Mouse (Mus musculus) kidney, embryonic 14.5 days (tissue): ENCODE results near the gene Bcl2l11. TPM values are rescaled to one million over a fixed set of nuclear protein-coding genes. Genes with fewer than 3 reads are reported as not detected.
"Not testable (repeated sequence)": the region's sequence is repeated elsewhere in the genome, so short reads cannot be mapped to it uniquely, and the experiment has no call there.

ENCODE experiments used
- ATAC-seq: fragments of 200-750 bp; cut with Nextera tagmentation; 2 replicates; pipeline ENCODE4 v1.8.0; 2017; ENCODE audit warnings: moderate number of reproducible peaks, mild to moderate bottlenecking, moderate TSS enrichment, moderate library complexity; ENCODE audit not compliant: low FRiP score, low TSS enrichment
- H3K27ac ChIP-seq: fragments of 300-500 bp; sonication (generic); 2 replicates; pipeline ENCODE4 v1.5.1; 2014; ENCODE audit warnings: low read depth, mild to moderate bottlenecking, low read length, moderate library complexity, mixed read lengths
- H3K27me3 ChIP-seq: fragments of 300-500 bp; sonication (generic); 2 replicates; pipeline ENCODE4 v1.6.1; 2014; ENCODE audit warnings: mild to moderate bottlenecking, low read length; ENCODE audit not compliant: control insufficient read depth, insufficient read depth
- H3K36me3 ChIP-seq: fragments of 300-500 bp; sonication (generic); 2 replicates; pipeline ENCODE4 v1.6.1; 2014; ENCODE audit warnings: low read length, mixed read lengths; ENCODE audit not compliant: control insufficient read depth, insufficient read depth
- H3K4me1 ChIP-seq: fragments of 300-500 bp; sonication (generic); 2 replicates; pipeline ENCODE4 v1.6.1; 2014; ENCODE audit warnings: low read length, mixed read lengths; ENCODE audit not compliant: control insufficient read depth, insufficient read depth
- H3K4me2 ChIP-seq: fragments of 300-500 bp; sonication (generic); replicated peaks from 2 replicates; pipeline ENCODE4 v1.6.1; 2014; ENCODE audit warnings: low read depth, mild to moderate bottlenecking, low read length
- H3K4me3 ChIP-seq: fragments of 300-500 bp; sonication (generic); 2 replicates; pipeline ENCODE4 v1.5.1; 2014; ENCODE audit warnings: mild to moderate bottlenecking, low read length
- H3K9ac ChIP-seq: fragments of 300-500 bp; sonication (generic); 2 replicates; pipeline ENCODE4 v1.6.1; 2014; ENCODE audit warnings: low read depth, mild to moderate bottlenecking, low read length, moderate library complexity
- H3K9me3 ChIP-seq: fragments of 300-500 bp; sonication (generic); 2 replicates; pipeline ENCODE4 v1.6.1; 2016; ENCODE audit warnings: low read length; ENCODE audit not compliant: control insufficient read depth
- WGBS: fragments of 180-500 bp; shearing (Covaris S2); extraction: QIAGEN DNeasy Blood & Tissue Kit; methylation state at CpG from one replicate; pipeline ENCODE4 v1.1.7; 2014; 5-methylcytosine and 5-hydroxymethylcytosine counted together
- polyA plus RNA-seq: library from polyadenylated mRNA; unstranded; fragments of >200 nt; fragmentation: Nextera tagmentation; extraction: Ambion mirVana; gene quantifications from 2 replicates; pipeline ENCODE4 v1.2.1, GENCODE M21; 2014

Gene Bcl2l11
- polyA plus RNA-seq, 1 experiment from 2014 or later, result 31.6 TPM

GRCm38 (mm10) chr2:128179808-128180379 is 54.1 kb downstream of the Bcl2l11 start:
- H3K4me3 ChIP-seq, result no peak overlapping the region
- H3K27me3 ChIP-seq, result no peaks in the 10 kb centered on the region
- no peak overlapping the region for H3K4me2 ChIP-seq
- ATAC-seq, result no peak
- no peak overlapping the region for H3K9ac ChIP-seq
- WGBS, result 18% methylated on average over 9 of the region's 9 CpGs
- H3K9me3 ChIP-seq, result no peaks in the 10 kb centered on the region
- H3K36me3 ChIP-seq, result no peaks in the 10 kb centered on the region
- peaks cover 31% of the 10 kb centered on the region for H3K4me1 ChIP-seq
- no peak overlapping the region for H3K27ac ChIP-seq

DNA sequence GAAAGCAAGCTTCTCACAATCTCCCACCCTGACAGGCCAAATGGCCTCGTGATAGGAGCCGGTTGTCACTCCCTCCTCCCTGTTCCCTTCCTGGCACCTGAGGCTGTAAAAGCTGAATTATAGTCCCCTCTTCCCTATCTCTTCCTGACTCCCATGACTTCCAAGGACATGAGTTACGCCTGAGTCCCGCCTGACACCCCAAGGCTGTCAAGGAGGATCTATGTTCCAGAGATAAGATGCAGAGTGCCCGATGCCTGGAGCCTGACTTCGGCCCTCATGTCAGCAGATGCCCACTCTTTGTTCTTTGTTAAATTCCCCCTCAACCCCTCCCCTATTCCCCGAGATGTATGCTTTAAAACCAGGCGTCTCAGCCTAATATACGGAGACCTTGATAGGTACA is 56.3 kb downstream of the Bcl2l11 start:
- not testable (repeated sequence) for H3K27me3 ChIP-seq, H3K9ac ChIP-seq, H3K4me2 ChIP-seq, H3K4me3 ChIP-seq, ATAC-seq, H3K36me3 ChIP-seq, H3K9me3 ChIP-seq, H3K27ac ChIP-seq
- 56% methylated on average over 9 of the region's 9 CpGs for WGBS
- peaks cover 22% of the 10 kb centered on the region for H3K4me1 ChIP-seq

DNA sequence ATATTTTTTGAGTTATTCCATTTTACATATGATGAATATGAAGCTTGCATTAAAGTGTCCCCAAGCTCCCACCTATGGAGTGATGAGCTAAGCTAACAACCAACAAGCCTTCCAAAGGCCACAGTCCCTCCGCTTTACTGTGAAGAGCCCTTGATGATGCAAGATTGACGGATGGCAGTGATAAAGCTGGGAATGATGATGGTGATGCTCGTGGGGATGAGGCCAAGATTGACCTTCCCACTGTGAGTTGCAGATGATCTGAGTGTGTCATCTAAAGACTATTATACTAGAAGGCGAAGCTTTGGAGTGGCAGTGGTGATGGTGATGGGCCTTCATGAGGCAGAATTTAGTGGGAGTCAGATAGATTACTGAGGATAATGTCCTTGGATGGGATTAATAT is 56.9 kb downstream of the Bcl2l11 start:
- no peaks in the 10 kb centered on the region for H3K27me3 ChIP-seq
- no peaks in the 10 kb centered on the region for H3K36me3 ChIP-seq
- H3K9ac ChIP-seq, result no peak overlapping the region
- H3K4me1 ChIP-seq, result peaks cover 16% of the 10 kb centered on the region
- H3K4me2 ChIP-seq, result no peak overlapping the region
- no peaks in the 10 kb centered on the region for H3K9me3 ChIP-seq
- H3K4me3 ChIP-seq, result no peak overlapping the region
- H3K27ac ChIP-seq, result no peak overlapping the region
- WGBS, result 89% methylated on average over 4 of the region's 4 CpGs
- no peak for ATAC-seq

DNA sequence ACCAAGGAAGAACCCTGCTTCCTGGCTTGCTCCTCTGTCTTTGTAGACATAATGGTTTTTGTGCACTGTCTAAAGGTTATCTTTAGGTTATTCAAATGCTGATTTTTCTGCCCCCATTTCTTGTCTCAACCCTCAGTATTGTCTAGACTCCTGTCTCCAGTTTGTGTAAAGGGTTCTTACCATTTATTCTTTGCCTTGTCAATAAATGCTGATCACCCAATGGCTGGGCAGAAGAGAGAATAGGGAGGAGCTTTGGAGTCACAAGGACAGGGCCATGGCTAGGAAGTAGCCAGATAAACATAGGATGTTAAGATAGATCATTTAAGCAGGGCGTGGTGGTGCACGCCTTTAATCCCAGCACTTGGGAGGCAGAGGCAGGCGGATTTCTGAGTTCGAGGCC is 57.9 kb downstream of the Bcl2l11 start:
- H3K9ac ChIP-seq, result no peak overlapping the region
- H3K27me3 ChIP-seq, result no peaks in the 10 kb centered on the region
- H3K4me2 ChIP-seq, result no peak overlapping the region
- no peaks in the 10 kb centered on the region for H3K36me3 ChIP-seq
- H3K9me3 ChIP-seq, result no peaks in the 10 kb centered on the region
- peaks cover 15% of the 10 kb centered on the region for H3K4me1 ChIP-seq
- no peak overlapping the region for H3K4me3 ChIP-seq
- no peak overlapping the region for H3K27ac ChIP-seq
- WGBS, result 98% methylated on average over 4 of the region's 4 CpGs
- no peak for ATAC-seq

GRCm38 (mm10) chr2:128185942-128186341 is 60.1 kb downstream of the Bcl2l11 start:
- Histone ChIP-seq H3K36me3 (no peaks in the 10 kb centered on the region), H3K9me3 (no peaks in the 10 kb centered on the region), H3K4me2 (no peak overlapping the region), H3K4me1 (no peaks in the 10 kb centered on the region), H3K4me3 (no peak overlapping the region), H3K27me3 (no peaks in the 10 kb centered on the region), H3K27ac (no peak overlapping the region), H3K9ac (no peak overlapping the region)
- ATAC-seq, result no peak
- 77% methylated on average over 4 of the region's 4 CpGs for WGBS

GRCm38 (mm10) chr2:128187277-128187676 is 61.4 kb downstream of the Bcl2l11 start:
- ATAC-seq, result no peak
- no peaks in the 10 kb centered on the region for H3K9me3 ChIP-seq
- H3K27ac ChIP-seq, result no peak overlapping the region
- H3K4me2 ChIP-seq, result no peak overlapping the region
- no peaks in the 10 kb centered on the region for H3K36me3 ChIP-seq
- 95% methylated on average over 1 of the region's 1 CpGs for WGBS
- no peak overlapping the region for H3K9ac ChIP-seq
- H3K4me3 ChIP-seq, result no peak overlapping the region
- H3K4me1 ChIP-seq, result no peaks in the 10 kb centered on the region
- no peaks in the 10 kb centered on the region for H3K27me3 ChIP-seq

GRCm38 (mm10) chr2:128188461-128188860 is 62.6 kb downstream of the Bcl2l11 start:
- ATAC-seq, result no peak
- Histone ChIP-seq H3K4me2 (no peak overlapping the region), H3K27me3 (no peaks in the 10 kb centered on the region), H3K9ac (no peak overlapping the region), H3K4me3 (no peak overlapping the region), H3K36me3 (no peaks in the 10 kb centered on the region), H3K4me1 (no peaks in the 10 kb centered on the region), H3K9me3 (no peaks in the 10 kb centered on the region), H3K27ac (no peak overlapping the region)
- 86% methylated on average over 3 of the region's 3 CpGs for WGBS

DNA sequence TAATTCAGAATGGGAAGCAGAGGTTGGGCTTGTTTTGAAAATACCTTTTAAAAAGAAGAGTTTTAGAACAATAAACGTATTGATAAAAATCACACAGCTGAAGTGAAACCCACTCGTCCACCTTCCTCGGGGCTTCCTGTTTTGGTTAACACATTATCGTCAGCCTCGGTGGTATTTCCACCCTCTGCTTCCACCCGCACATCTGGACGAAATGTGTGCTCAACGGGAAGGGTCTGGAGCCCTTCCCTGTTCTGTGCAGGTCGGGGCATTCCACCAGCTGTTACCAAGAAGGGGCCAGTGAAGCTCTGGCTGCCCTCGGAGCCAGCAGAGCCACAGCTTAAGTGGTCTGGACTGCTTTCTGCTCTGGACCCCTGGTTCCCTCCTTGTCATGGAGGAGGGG is 63.9 kb downstream of the Bcl2l11 start:
- Histone ChIP-seq H3K4me2 (no peak overlapping the region), H3K36me3 (no peaks in the 10 kb centered on the region), H3K27me3 (no peaks in the 10 kb centered on the region), H3K4me1 (no peaks in the 10 kb centered on the region), H3K9ac (no peak overlapping the region), H3K27ac (no peak overlapping the region), H3K4me3 (no peak overlapping the region), H3K9me3 (no peaks in the 10 kb centered on the region)
- WGBS, result 48% methylated on average over 10 of the region's 10 CpGs
- no peak for ATAC-seq

GRCm38 (mm10) chr2:128190196-128190595 is 64.4 kb downstream of the Bcl2l11 start:
- H3K27me3 ChIP-seq, result no peaks in the 10 kb centered on the region
- WGBS, result 64% methylated on average over 5 of the region's 5 CpGs
- no peaks in the 10 kb centered on the region for H3K36me3 ChIP-seq
- no peak for ATAC-seq
- H3K9me3 ChIP-seq, result no peaks in the 10 kb centered on the region
- H3K4me3 ChIP-seq, result no peak overlapping the region
- H3K4me1 ChIP-seq, result no peaks in the 10 kb centered on the region
- no peak overlapping the region for H3K4me2 ChIP-seq
- H3K9ac ChIP-seq, result no peak overlapping the region
- H3K27ac ChIP-seq, result no peak overlapping the region
